ENCODE assay signal across 9 mouse cellular contexts in the genomic region with DNA sequence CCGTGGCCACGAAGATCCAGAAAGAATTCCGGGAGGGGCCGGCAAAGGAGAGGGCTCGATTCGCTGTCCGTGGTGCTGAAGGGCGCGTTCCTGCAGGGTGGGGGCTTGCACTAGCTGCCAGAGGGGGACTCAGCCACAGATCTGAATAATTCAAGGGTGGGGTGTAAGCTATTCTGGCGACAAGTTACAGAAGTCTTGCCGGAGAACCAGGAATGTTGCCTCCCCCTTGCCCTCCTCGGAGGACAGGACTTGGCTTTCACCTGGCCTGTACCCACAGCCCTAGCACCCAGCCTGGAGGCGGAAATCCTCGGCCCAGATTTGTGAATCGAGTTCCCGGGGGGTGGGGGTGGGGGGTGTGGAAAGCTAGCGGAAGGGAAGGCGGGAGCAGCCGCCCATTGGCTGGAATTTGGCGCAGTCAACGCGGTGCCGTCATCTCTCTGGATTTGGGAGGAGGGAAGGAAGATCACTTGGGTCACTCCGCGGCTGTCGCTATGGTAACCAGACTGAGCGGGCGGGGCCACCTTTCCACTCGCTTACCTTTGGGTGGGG. TPM values are rescaled to one million over a fixed set of nuclear protein-coding genes. Genes with fewer than 3 reads are reported as not detected.
DNase-seq lines count a peak whose midpoint lies in the region; ATAC-seq and TF ChIP-seq lines count a peak whose summit lies in the region.
"Had no signal": no experiment of that assay in that cellular context is flagged by ENCODE, and none has a peak within 500 bp of the region (broad histone marks: within the 10 kb centered on the region; RNA-seq: fewer than 3 reads in every experiment).

No protein-coding gene starts in this region.

- H3K4me3 ChIP-seq in embryonic facial prominence, embryonic 13.5 days: peak overlapping the region; percentile 39
- H3K4me3 ChIP-seq in heart, embryonic 13.5 days: peak overlapping the region; percentile 43
- peak overlapping the region; percentile 26 for H3K4me3 ChIP-seq in kidney, postnatal 0 days (replicated peaks; ENCODE audit: low read depth, low read length)
- peak overlapping the region; percentile 86 for H3K4me3 ChIP-seq in neural tube, embryonic 12.5 days

- TF ChIP-seq CTCF in kidney, postnatal 0 days (IDR thresholded peaks at IDR 0.05; ENCODE audit: low read depth): no peak

- peaks cover 39% of the 10 kb centered on the region for H3K4me1 ChIP-seq in embryonic facial prominence, embryonic 13.5 days
- H3K4me1 ChIP-seq in heart, embryonic 13.5 days: peaks cover 35% of the 10 kb centered on the region
- peaks cover 12% of the 10 kb centered on the region for H3K4me1 ChIP-seq in kidney, postnatal 0 days (replicated peaks; ENCODE audit: insufficient read depth, low read length)
- H3K4me1 ChIP-seq in neural tube, embryonic 12.5 days: peaks cover 54% of the 10 kb centered on the region

- no peak overlapping the region for H3K27ac ChIP-seq in embryonic facial prominence, embryonic 13.5 days
- no peak overlapping the region for H3K27ac ChIP-seq in heart, embryonic 13.5 days (replicated peaks)
- no peak overlapping the region for H3K27ac ChIP-seq in kidney, postnatal 0 days
- H3K27ac ChIP-seq in neural tube, embryonic 12.5 days: no peak overlapping the region

- H3K27me3 ChIP-seq in embryonic facial prominence, embryonic 13.5 days: peaks cover 80% of the 10 kb centered on the region
- H3K27me3 ChIP-seq in heart, embryonic 13.5 days (replicated peaks): peaks cover 94% of the 10 kb centered on the region
- peaks cover 49% of the 10 kb centered on the region for H3K27me3 ChIP-seq in kidney, postnatal 0 days (ENCODE audit: insufficient read depth, low read length)
- peaks cover 27% of the 10 kb centered on the region for H3K27me3 ChIP-seq in neural tube, embryonic 12.5 days (replicated peaks)
- H3K27me3 ChIP-seq: CH12.LX had no signal

- H3K36me3 ChIP-seq in embryonic facial prominence, embryonic 13.5 days: no peaks in the 10 kb centered on the region
- H3K36me3 ChIP-seq in heart, embryonic 13.5 days: no peaks in the 10 kb centered on the region
- no peaks in the 10 kb centered on the region for H3K36me3 ChIP-seq in kidney, postnatal 0 days (ENCODE audit: insufficient read depth, low read length)
- H3K36me3 ChIP-seq in neural tube, embryonic 12.5 days: no peaks in the 10 kb centered on the region

- under 1% methylated on average over 29 of the region's 29 CpGs for WGBS in embryonic facial prominence, embryonic 13.5 days
- under 1% methylated on average over 29 of the region's 29 CpGs for WGBS in heart, embryonic 13.5 days
- WGBS in kidney, postnatal 0 days: under 1% methylated on average over 29 of the region's 29 CpGs
- under 1% methylated on average over 29 of the region's 29 CpGs for WGBS in neural tube, embryonic 12.5 days

- no peak overlapping the region for H3K9ac ChIP-seq in embryonic facial prominence, embryonic 13.5 days
- H3K9ac ChIP-seq in heart, embryonic 13.5 days: no peak overlapping the region
- no peak overlapping the region for H3K9ac ChIP-seq in kidney, postnatal 0 days (ENCODE audit: low read depth, low read length)
- H3K9ac ChIP-seq in neural tube, embryonic 12.5 days: peak overlapping the region; percentile 63

- ATAC-seq in embryonic facial prominence, embryonic 13.5 days (ENCODE audit: insufficient number of reproducible peaks, insufficient read depth, low FRiP score, low TSS enrichment, low read depth): no peak
- no peak for ATAC-seq in heart, embryonic 13.5 days (ENCODE audit: extremely low read depth, insufficient number of reproducible peaks, low FRiP score, low TSS enrichment)
- no peak for ATAC-seq in kidney, postnatal 0 days (replicated peaks; ENCODE audit: low FRiP score, low read depth)
- peak; percentile 58 for ATAC-seq in neural tube, embryonic 12.5 days (ENCODE audit: low FRiP score, low read depth)

- peak overlapping the region; percentile 65 for H3K4me2 ChIP-seq in embryonic facial prominence, embryonic 13.5 days
- H3K4me2 ChIP-seq in heart, embryonic 13.5 days: peak overlapping the region; percentile 64
- H3K4me2 ChIP-seq in kidney, postnatal 0 days (ENCODE audit: low read length): peak overlapping the region; percentile 52
- H3K4me2 ChIP-seq in neural tube, embryonic 12.5 days (replicated peaks): peak overlapping the region; percentile 92

- peak; percentile 31 for DNase-seq in thymus, postnatal 14 days
- DNase-seq in thymus, adult 18-20 months: no peak
- peak; percentile 50 for DNase-seq in kidney, postnatal 0 days (ENCODE audit: low spot score)
- DNase-seq in liver: peak; percentile 53
- DNase-seq in thymus, postnatal 4 days: peak; percentile 73

- H3K9me3 ChIP-seq in embryonic facial prominence, embryonic 13.5 days: no peaks in the 10 kb centered on the region
- no peaks in the 10 kb centered on the region for H3K9me3 ChIP-seq in heart, embryonic 13.5 days
- no peaks in the 10 kb centered on the region for H3K9me3 ChIP-seq in kidney, postnatal 0 days (replicated peaks; ENCODE audit: low read length)
- no peaks in the 10 kb centered on the region for H3K9me3 ChIP-seq in neural tube, embryonic 12.5 days

RNA-seq across cellular contexts. Expression of a gene that starts 3.5 kb away (rescaled TPM):
- 0.10 and 0.14 TPM in 2 replicates for polyA plus RNA-seq in embryonic facial prominence, embryonic 13.5 days (2015; fragmentation: Nextera tagmentation; extraction: Ambion mirVana)
- polyA plus RNA-seq in heart, embryonic 13.5 days (2015; fragmentation: Nextera tagmentation; extraction: Ambion mirVana): not detected in 2 replicates
- polyA plus RNA-seq in kidney, postnatal 0 days (2015; fragmentation: Nextera tagmentation; extraction: Ambion mirVana): not detected in 2 replicates
- polyA plus RNA-seq in neural tube, embryonic 12.5 days (2016; fragmentation: Nextera tagmentation; extraction: Ambion mirVana): 5.7 and 7.6 TPM in 2 replicates

RNA-seq across cellular contexts. Expression of a gene that starts 27.0 kb away (rescaled TPM):
- not detected in 2 replicates for polyA plus RNA-seq in embryonic facial prominence, embryonic 13.5 days (2015; fragmentation: Nextera tagmentation; extraction: Ambion mirVana)
- polyA plus RNA-seq in heart, embryonic 13.5 days (2015; fragmentation: Nextera tagmentation; extraction: Ambion mirVana): 0.90 and 1.4 TPM in 2 replicates
- 0.14 and 0.20 TPM in 2 replicates for polyA plus RNA-seq in kidney, postnatal 0 days (2015; fragmentation: Nextera tagmentation; extraction: Ambion mirVana)
- polyA plus RNA-seq in neural tube, embryonic 12.5 days (2016; fragmentation: Nextera tagmentation; extraction: Ambion mirVana): 0.32 TPM in 1 of 2 replicates, not detected in the other

RNA-seq across cellular contexts. Expression of a gene that starts 34.7 kb away (rescaled TPM):
- not detected in 2 replicates for polyA plus RNA-seq in embryonic facial prominence, embryonic 13.5 days (2015; fragmentation: Nextera tagmentation; extraction: Ambion mirVana)
- polyA plus RNA-seq in heart, embryonic 13.5 days (2015; fragmentation: Nextera tagmentation; extraction: Ambion mirVana): not detected in 2 replicates
- not detected in 2 replicates for polyA plus RNA-seq in kidney, postnatal 0 days (2015; fragmentation: Nextera tagmentation; extraction: Ambion mirVana)
- not detected in 2 replicates for polyA plus RNA-seq in neural tube, embryonic 12.5 days (2016; fragmentation: Nextera tagmentation; extraction: Ambion mirVana)

Comparison
In these comparisons a context has a peak if more than half of its experiments do, and no peak if none do; other contexts are left out.
1. DNase-seq: peak in thymus, postnatal 14 days (single experiment), kidney, postnatal 0 days (single experiment), liver (single experiment) and thymus, postnatal 4 days (single experiment); none in thymus, adult 18-20 months (0 of 2).
2. H3K4me3 ChIP-seq: peak in every context shown above with its lines; median percentile 86 in neural tube, embryonic 12.5 days; 43 in heart, embryonic 13.5 days; 39 in embryonic facial prominence, embryonic 13.5 days; 26 in kidney, postnatal 0 days.
3. Peak in every context shown above with its lines, with median percentiles within 50 percentile points of each other: H3K4me2 ChIP-seq.